Mouse (Mus musculus) midbrain, embryonic 10.5 days (tissue): ENCODE results near the gene Sirt3. TPM values are rescaled to one million over a fixed set of nuclear protein-coding genes. Genes with fewer than 3 reads are reported as not detected.
"Not testable (repeated sequence)": the region's sequence is repeated elsewhere in the genome, so short reads cannot be mapped to it uniquely, and the experiment has no call there.

Experiments used
- DNase-seq: peaks from one replicate; pipeline ENCODE4 v3.0.0-alpha.2; 2017; ENCODE audit warnings: low spot score
- H3K27ac ChIP-seq: fragments of 300-500 bp; sonication (generic); replicated peaks from 2 replicates; pipeline ENCODE4 v1.5.1; 2016; ENCODE audit warnings: mild to moderate bottlenecking
- H3K27me3 ChIP-seq: fragments of 300-500 bp; sonication (generic); 2 replicates; pipeline ENCODE4 v1.6.1; 2016; ENCODE audit warnings: low read depth, mild to moderate bottlenecking; ENCODE audit not compliant: poor library complexity, severe bottlenecking
- H3K36me3 ChIP-seq: fragments of 300-500 bp; sonication (generic); 2 replicates; pipeline ENCODE4 v1.6.1; 2016; ENCODE audit warnings: mild to moderate bottlenecking, moderate library complexity
- H3K4me1 ChIP-seq: fragments of 300-500 bp; sonication (generic); 2 replicates; pipeline ENCODE4 v1.6.1; 2016
- H3K4me3 ChIP-seq: fragments of 300-500 bp; sonication (generic); 2 replicates; pipeline ENCODE4 v1.5.1; 2016; ENCODE audit warnings: mild to moderate bottlenecking, moderate library complexity
- H3K9me3 ChIP-seq: fragments of 300-500 bp; sonication (generic); replicated peaks from 2 replicates; pipeline ENCODE4 v1.6.1; 2016; ENCODE audit warnings: mild to moderate bottlenecking
- WGBS: fragments of 180-500 bp; shearing (Covaris S2); methylation state at CpG from one replicate; pipeline ENCODE4 v1.1.7; 2016; 5-methylcytosine and 5-hydroxymethylcytosine counted together
- polyA plus RNA-seq: library from polyadenylated mRNA; unstranded; fragments of >200 nt; fragmentation: Nextera tagmentation; extraction: Ambion mirVana; gene quantifications from 2 replicates; pipeline ENCODE4 v1.2.1, GENCODE M21; 2016

The Sirt3 gene
- polyA plus RNA-seq, 1 experiment from 2014 or later: 29.2 TPM

- H3K36me3 ChIP-seq: no peaks in the 10 kb centered on the region
- no peaks in the 10 kb centered on the region for H3K9me3 ChIP-seq
- H3K4me1 ChIP-seq: peaks cover 11% of the 10 kb centered on the region
- H3K4me3 ChIP-seq: no peak overlapping the region
- no peak for DNase-seq
- 54% methylated on average over 7 of the region's 7 CpGs for WGBS
- no peak overlapping the region for H3K27ac ChIP-seq
- peaks cover 3% of the 10 kb centered on the region for H3K27me3 ChIP-seq
These were observed 26.1 kb upstream of the Sirt3 start for GRCm38 (mm10) chr7:140908181-140908580.

GRCm38 (mm10) chr7:140907697-140908096 is 25.6 kb upstream of the Sirt3 start:
- 83% methylated on average over 7 of the region's 7 CpGs for WGBS
- no peaks in the 10 kb centered on the region for H3K36me3 ChIP-seq
- H3K27ac ChIP-seq: no peak overlapping the region
- peaks cover 3% of the 10 kb centered on the region for H3K27me3 ChIP-seq
- no peak overlapping the region for H3K4me3 ChIP-seq
- H3K4me1 ChIP-seq: peaks cover 11% of the 10 kb centered on the region
- DNase-seq: no peak
- no peaks in the 10 kb centered on the region for H3K9me3 ChIP-seq

DNA sequence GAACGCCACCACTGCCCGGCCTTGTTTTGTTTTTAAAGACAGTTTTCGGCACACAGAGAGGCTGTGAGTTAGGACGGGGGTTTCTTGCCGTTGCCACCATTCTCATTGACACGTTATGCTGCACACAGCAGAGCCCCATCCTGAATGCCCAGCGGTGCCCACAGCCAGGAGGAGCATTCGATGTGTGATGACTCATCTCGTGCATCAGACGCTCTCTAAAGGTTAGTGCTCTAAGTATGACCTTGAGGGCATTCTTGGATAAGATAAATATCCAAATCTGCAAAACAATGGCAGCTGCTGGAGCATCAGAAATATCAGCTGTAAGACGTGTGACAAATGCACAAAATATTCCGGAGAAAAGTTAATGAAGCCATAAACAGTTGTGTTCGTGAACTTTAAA is 25.0 kb upstream of the Sirt3 start:
- DNase-seq: no peak
- no peak overlapping the region for H3K4me3 ChIP-seq
- WGBS: 91% methylated on average over 13 of the region's 13 CpGs
- H3K4me1 ChIP-seq: peaks cover 11% of the 10 kb centered on the region
- no peaks in the 10 kb centered on the region for H3K9me3 ChIP-seq
- no peaks in the 10 kb centered on the region for H3K36me3 ChIP-seq
- H3K27me3 ChIP-seq: peaks cover 3% of the 10 kb centered on the region; the same call in 1 of the 2 replicates
- no peak overlapping the region for H3K27ac ChIP-seq

DNA sequence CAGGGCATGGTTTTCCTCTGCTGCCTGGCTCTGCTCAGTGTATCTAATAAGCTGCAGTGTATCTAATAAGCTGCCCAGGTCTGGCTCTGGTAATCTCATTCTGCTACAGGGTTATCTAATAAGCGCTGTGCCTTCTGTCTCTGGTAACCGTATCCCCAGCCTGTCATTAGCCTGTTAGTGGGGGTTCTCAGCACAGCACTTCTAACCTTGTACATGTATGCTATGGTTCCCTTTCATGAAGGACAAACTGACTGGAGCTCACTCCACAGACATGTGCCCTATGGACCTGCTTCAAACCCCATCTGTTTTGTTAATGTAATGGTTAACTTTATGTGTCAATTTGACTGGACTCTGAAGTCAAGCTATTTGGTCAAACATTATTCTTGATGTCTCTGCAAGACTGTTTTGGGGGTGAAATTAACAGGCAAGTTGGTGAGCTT is 23.6 kb upstream of the Sirt3 start:
- Histone ChIP-seq H3K4me3 (no peak overlapping the region), H3K27me3 (peaks cover 3% of the 10 kb centered on the region; the same call in 1 of the 2 replicates), H3K4me1 (peaks cover 11% of the 10 kb centered on the region), H3K27ac (no peak overlapping the region), H3K9me3 (no peaks in the 10 kb centered on the region), H3K36me3 (no peaks in the 10 kb centered on the region)
- DNase-seq: no peak
- 95% methylated on average over 2 of the region's 2 CpGs for WGBS

DNA sequence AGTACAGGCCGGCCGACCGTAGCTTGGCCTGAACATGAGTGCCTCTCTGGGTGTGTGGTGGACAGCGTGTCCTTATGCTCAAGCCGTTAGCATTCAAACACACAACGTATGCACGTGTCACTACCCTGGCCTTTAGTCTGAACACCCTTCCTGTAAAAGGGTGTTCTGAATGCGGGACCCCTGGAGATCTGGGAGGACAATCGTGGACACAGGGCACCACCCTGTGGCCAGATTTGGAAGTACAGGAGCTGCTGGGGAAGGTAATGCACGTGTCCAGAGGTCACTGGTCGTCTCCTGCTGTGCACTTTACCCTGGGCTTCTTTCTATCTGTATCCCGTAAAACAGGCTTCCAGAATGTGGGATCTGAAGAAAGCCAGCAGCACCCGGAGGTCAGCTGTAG is 21.1 kb upstream of the Sirt3 start:
- Histone ChIP-seq H3K27me3 (no peaks in the 10 kb centered on the region), H3K27ac (no peak overlapping the region)
- WGBS: 25% methylated on average over 13 of the region's 13 CpGs

GRCm38 (mm10) chr7:140902036-140902875 is 20.1 kb upstream of the Sirt3 start:
- Histone ChIP-seq H3K4me1 (no peaks in the 10 kb centered on the region; the same call in 1 of the 2 replicates), H3K27me3 (no peaks in the 10 kb centered on the region), H3K9me3 (no peaks in the 10 kb centered on the region), H3K36me3 (peaks cover 25% of the 10 kb centered on the region), H3K27ac (no peak overlapping the region), H3K4me3 (no peak overlapping the region)
- 78% methylated on average over 15 of the region's 15 CpGs for WGBS
- no peak for DNase-seq

More for the DNA sequence above, 21.1 kb upstream of the Sirt3 start:
- peak; percentile 76 for DNase-seq
- peaks cover 15% of the 10 kb centered on the region for H3K36me3 ChIP-seq
- no peaks in the 10 kb centered on the region; the same call in none of the 2 replicates for H3K4me1 ChIP-seq
- no peaks in the 10 kb centered on the region for H3K9me3 ChIP-seq
- no peak overlapping the region for H3K4me3 ChIP-seq

- 85% methylated on average over 10 of the region's 10 CpGs for WGBS
- Histone ChIP-seq H3K36me3 (peaks cover 44% of the 10 kb centered on the region), H3K27ac (no peak within 1 kb of the TSS), H3K27me3 (no peaks in the 10 kb centered on the region), H3K4me3 (no peak within 1 kb of the TSS), H3K9me3 (no peaks in the 10 kb centered on the region), H3K4me1 (no peaks in the 10 kb centered on the region; the same call in 1 of the 2 replicates)
- no peak for DNase-seq
These were observed 18.1 kb upstream of the Sirt3 start, which contains the start of gene Cox8b for GRCm38 (mm10) chr7:140900220-140900619. Cox8b (minus strand) TSS chr7:140900446.

GRCm38 (mm10) chr7:140899121-140899520 is 17.0 kb upstream of the Sirt3 start:
- WGBS: 81% methylated on average over 3 of the region's 3 CpGs
- no peak overlapping the region for H3K27ac ChIP-seq
- H3K27me3 ChIP-seq: no peaks in the 10 kb centered on the region
- H3K36me3 ChIP-seq: peaks cover 53% of the 10 kb centered on the region
- no peaks in the 10 kb centered on the region for H3K9me3 ChIP-seq
- no peaks in the 10 kb centered on the region; the same call in 1 of the 2 replicates for H3K4me1 ChIP-seq
- H3K4me3 ChIP-seq: no peak overlapping the region
- no peak for DNase-seq

GRCm38 (mm10) chr7:140897863-140898262 is 15.8 kb upstream of the Sirt3 start:
- peaks cover 66% of the 10 kb centered on the region for H3K36me3 ChIP-seq
- no peaks in the 10 kb centered on the region for H3K27me3 ChIP-seq
- no peaks in the 10 kb centered on the region for H3K9me3 ChIP-seq
- 89% methylated on average over 7 of the region's 7 CpGs for WGBS
- no peak overlapping the region for H3K4me3 ChIP-seq
- no peaks in the 10 kb centered on the region; the same call in 1 of the 2 replicates for H3K4me1 ChIP-seq
- DNase-seq: no peak
- H3K27ac ChIP-seq: no peak overlapping the region

DNA sequence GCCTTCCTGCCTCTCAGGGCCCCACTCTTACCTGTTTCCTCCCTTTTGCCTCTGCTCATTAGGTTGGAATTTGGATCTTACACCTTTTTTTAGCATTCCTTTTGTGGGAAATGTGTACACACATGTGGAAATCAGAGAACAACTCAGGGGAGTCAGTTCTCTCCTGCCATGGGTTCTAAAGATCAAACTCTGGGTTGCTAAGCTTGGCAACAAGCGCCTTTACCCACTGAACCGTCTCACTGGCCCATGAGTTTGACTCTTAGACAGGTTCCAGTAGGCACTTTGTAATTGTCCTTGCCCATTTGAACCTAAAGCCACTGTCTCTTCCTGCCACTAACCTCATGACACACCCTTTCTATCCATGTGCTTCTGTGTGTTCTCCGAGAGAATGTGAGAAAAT is 12.5 kb upstream of the Sirt3 start:
- H3K4me3 ChIP-seq: no peak overlapping the region
- H3K27ac ChIP-seq: no peak overlapping the region
- H3K27me3 ChIP-seq: no peaks in the 10 kb centered on the region
- 95% methylated on average over 3 of the region's 3 CpGs for WGBS
- no peaks in the 10 kb centered on the region for H3K9me3 ChIP-seq
- no peaks in the 10 kb centered on the region for H3K4me1 ChIP-seq
- peaks cover 87% of the 10 kb centered on the region for H3K36me3 ChIP-seq
- no peak for DNase-seq

- no peaks in the 10 kb centered on the region for H3K9me3 ChIP-seq
- H3K27ac ChIP-seq: no peak overlapping the region
- no peaks in the 10 kb centered on the region for H3K4me1 ChIP-seq
- H3K36me3 ChIP-seq: peaks cover 87% of the 10 kb centered on the region
- 86% methylated on average over 7 of the region's 7 CpGs for WGBS
- H3K27me3 ChIP-seq: no peaks in the 10 kb centered on the region
- no peak overlapping the region for H3K4me3 ChIP-seq
- no peak for DNase-seq
These were observed 11.9 kb upstream of the Sirt3 start for GRCm38 (mm10) chr7:140894031-140894430.

DNA sequence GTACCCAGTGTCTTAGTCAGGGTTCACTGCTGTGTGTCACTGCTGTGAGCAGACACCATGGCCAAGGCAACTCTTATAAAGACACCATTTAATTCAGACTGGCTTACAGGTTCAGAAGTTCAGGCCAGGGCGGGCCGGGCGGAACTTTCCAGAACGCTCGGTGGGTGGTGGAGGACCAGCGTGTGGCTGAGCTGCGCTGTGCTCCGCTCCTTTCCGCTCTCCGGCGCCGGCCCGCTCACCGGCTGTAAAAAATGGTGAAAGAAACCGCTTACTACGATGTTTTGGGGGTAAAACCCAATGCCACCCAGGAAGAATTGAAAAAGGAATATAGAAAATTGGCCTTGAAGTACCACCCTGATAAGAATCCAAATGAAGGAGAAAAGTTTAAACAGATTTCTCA is 8.5 kb upstream of the Sirt3 start:
- not testable (repeated sequence) for H3K27ac ChIP-seq, DNase-seq, H3K4me3 ChIP-seq, H3K4me1 ChIP-seq, H3K9me3 ChIP-seq, H3K27me3 ChIP-seq
- peaks cover 87% of the 10 kb centered on the region for H3K36me3 ChIP-seq
- WGBS: 96% methylated on average over 16 of the region's 16 CpGs

DNA sequence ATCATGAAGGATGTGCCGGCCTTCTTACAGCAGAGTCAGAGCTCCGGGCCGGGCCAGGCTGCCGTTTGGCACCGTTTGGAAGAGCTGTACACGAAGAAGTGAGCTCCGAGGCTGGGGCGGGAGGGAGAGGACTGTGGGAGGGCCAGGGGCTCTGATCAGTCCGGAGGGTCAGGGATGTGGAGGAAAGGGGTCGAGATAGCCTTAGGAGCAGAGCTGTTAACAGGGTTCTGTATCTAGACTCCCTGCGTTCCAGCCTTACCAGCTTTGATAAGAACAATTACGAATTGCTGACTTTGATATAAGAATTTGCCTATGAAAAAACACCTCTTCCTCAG is 327 bp upstream of the Sirt3 start:
- H3K36me3 ChIP-seq: peaks cover 44% of the 10 kb centered on the region
- peak overlapping the region; percentile 87 for H3K27ac ChIP-seq
- no peaks in the 10 kb centered on the region for H3K9me3 ChIP-seq
- no peaks in the 10 kb centered on the region for H3K27me3 ChIP-seq
- no peak for DNase-seq
- H3K4me3 ChIP-seq: peak overlapping the region; percentile 96
- H3K4me1 ChIP-seq: peaks cover 23% of the 10 kb centered on the region
- 0% methylated on average over 12 of the region's 12 CpGs for WGBS
